Mouse (Mus musculus) spleen, adult 2 months (tissue): ENCODE measurements around the gene Ptprg.

ENCODE experiments used
- CTCF ChIP-seq: fragments of 200-500 bp; IDR thresholded peaks from 2 replicates; pipeline ENCODE4 v1.5.1; 2011; ENCODE audit warnings: mild to moderate bottlenecking, inconsistent platforms; ENCODE audit not compliant: insufficient read depth, insufficient read length, insufficient replicate concordance; ENCODE audit errors: extremely low read depth
- POLR2A ChIP-seq: fragments of 200-500 bp; IDR thresholded peaks from 2 replicates; pipeline ENCODE4 v1.6.1; 2011; ENCODE audit warnings: low read depth, low read length, inconsistent platforms

DNA sequence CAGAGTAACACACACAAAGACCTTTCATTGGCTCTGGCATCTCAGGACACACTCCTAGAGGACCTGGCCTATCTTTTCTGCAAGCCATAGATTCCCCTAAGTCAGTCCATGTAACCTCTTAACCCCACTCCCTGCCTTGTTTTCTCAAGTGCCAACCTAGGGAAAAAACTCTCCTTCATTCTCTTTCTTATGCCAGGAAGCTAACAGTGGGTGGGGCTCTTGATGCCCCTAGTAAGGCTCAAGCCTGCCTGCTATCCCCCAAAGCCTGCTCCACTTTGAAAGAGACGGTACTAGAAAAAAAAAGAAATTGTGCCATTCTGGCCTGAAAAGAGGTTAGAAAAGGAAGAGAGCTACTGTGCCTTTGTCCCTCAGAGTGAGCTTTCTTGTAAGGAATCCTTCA is 358.9 kb downstream of the Ptprg start:
- no peak for TF ChIP-seq CTCF
- no peak for TF ChIP-seq POLR2A
